Mouse (Mus musculus): ENCODE results near the gene Cacna2d3. TPM values are rescaled to one million over a fixed set of nuclear protein-coding genes. Genes with fewer than 3 reads are reported as not detected.

Cacna2d3 gene
- polyA plus RNA-seq, 1 experiment, result 4.6 TPM

DNA sequence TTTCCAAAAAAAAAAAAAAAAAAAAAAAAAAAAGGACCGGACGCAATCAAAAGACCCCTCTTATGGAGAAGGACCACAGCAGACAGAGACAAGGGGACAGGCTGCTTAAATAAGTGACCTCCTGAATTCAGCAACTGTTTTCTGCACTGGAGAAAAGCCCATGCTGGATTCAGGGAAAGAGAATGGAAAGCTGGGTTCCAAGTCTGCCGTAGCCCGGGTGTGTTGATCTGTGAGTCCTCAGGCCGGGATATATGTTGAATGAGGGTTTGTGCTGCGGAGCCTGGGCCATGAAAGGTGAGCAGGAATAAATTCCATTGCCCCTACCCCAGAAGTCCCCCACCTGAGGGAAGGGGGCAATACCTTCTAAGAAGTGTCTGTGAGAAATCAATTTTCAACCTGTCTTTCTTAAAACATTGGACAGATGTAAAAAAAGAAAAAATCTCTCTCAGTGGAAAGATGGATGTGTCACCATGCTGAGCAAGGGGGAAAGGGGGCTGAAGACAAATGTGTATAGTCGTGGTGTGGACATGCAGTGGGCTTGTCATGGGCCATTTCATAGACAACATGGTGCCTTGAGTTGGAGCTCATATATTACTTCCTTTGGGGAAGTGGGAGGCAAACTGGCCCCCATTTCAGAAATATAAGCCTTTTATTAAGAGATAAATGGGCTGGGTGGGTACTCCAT is 703.2 kb downstream of the Cacna2d3 start:
- Histone ChIP-seq H3K4me3 (ENCODE audit: control insufficient read depth, low read depth, low read length) (no peak overlapping the region), H3K36me3 (ENCODE audit: control insufficient read depth, insufficient read depth, low read length) (no peaks in the 10 kb centered on the region), H3K27ac (ENCODE audit: control insufficient read depth, insufficient read depth, low read depth, low read length) (no peak overlapping the region), H3K4me1 (ENCODE audit: control insufficient read depth, insufficient read depth, low read length) (no peaks in the 10 kb centered on the region), H3K27me3 (ENCODE audit: control insufficient read depth, insufficient read depth, low read length) (no peaks in the 10 kb centered on the region)
- TF ChIP-seq POLR2A (IDR thresholded peaks at IDR 0.05; ENCODE audit: control insufficient read depth, low read depth, low read length) (no peak), CTCF (IDR thresholded peaks at IDR 0.05; ENCODE audit: control insufficient read depth, insufficient read depth, insufficient replicate concordance, low read depth, low read length) (no peak)

- Histone ChIP-seq H3K4me1 (ENCODE audit: control insufficient read depth, insufficient read depth, low read length) (no peaks in the 10 kb centered on the region), H3K27ac (ENCODE audit: control insufficient read depth, insufficient read depth, low read depth, low read length) (no peak within 1 kb of the TSS), H3K4me3 (ENCODE audit: control insufficient read depth, low read depth, low read length) (no peak within 1 kb of the TSS), H3K36me3 (ENCODE audit: control insufficient read depth, insufficient read depth, low read length) (no peaks in the 10 kb centered on the region), H3K27me3 (ENCODE audit: control insufficient read depth, insufficient read depth, low read length) (no peaks in the 10 kb centered on the region)
- no peak for TF ChIP-seq CTCF (IDR thresholded peaks at IDR 0.05; ENCODE audit: control insufficient read depth, insufficient read depth, insufficient replicate concordance, low read depth, low read length)
- no peak for TF ChIP-seq POLR2A (IDR thresholded peaks at IDR 0.05; ENCODE audit: control insufficient read depth, low read depth, low read length)
Measured at GRCm38 (mm10) chr14:29017883-29018282, 703.8 kb downstream of the Cacna2d3 start, which contains the start of gene Lrtm1. TSS of gene Lrtm1 (plus strand) at chr14:29018208.

DNA sequence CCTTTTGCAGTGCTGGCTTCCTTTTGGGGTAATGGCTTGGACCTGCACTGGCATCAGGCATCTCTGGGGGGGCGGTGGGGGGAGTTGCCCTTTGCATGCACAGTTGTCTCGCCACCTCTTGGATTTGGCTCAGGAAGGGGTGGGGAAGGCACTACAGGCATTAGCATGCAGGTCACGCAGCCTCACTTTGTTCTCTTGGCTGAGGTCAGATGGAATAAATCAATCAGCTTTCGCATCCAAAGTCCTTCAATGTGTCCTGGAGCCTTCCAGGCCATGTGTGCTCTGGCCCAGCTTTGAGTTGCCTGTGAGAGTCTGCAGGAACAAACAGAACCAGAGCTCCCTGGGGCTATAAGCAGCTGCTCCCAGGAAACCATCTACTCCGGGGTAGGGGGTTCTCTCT is 705.8 kb downstream of the Cacna2d3 start:
- no peaks in the 10 kb centered on the region for H3K36me3 ChIP-seq (ENCODE audit: control insufficient read depth, insufficient read depth, low read length)
- TF ChIP-seq CTCF (IDR thresholded peaks at IDR 0.05; ENCODE audit: control insufficient read depth, insufficient read depth, insufficient replicate concordance, low read depth, low read length) (no peak), POLR2A (IDR thresholded peaks at IDR 0.05; ENCODE audit: control insufficient read depth, low read depth, low read length) (no peak)
- H3K27ac ChIP-seq (ENCODE audit: control insufficient read depth, insufficient read depth, low read depth, low read length), result no peak overlapping the region
- H3K27me3 ChIP-seq (ENCODE audit: control insufficient read depth, insufficient read depth, low read length), result no peaks in the 10 kb centered on the region
- no peaks in the 10 kb centered on the region for H3K4me1 ChIP-seq (ENCODE audit: control insufficient read depth, insufficient read depth, low read length)
- no peak overlapping the region for H3K4me3 ChIP-seq (ENCODE audit: control insufficient read depth, low read depth, low read length)

DNA sequence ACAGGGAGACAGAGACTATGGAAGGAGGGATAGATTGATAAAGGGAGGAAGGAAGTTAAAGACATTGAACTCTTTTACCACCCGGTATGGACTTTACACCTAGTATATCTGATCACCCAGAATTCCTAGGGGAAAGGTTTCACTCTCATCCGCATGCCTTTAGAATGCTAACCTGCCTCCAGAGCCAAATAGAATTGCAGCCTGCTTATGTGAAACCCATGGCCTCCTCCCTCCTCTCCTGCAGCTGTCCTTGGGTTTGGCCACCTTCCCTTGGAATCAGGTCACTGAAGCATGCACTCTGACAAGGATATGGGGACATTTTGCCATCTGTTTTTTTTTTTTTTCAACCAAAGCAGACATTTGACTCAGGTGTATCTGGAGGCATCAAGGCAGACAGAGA is 707.0 kb downstream of the Cacna2d3 start:
- Histone ChIP-seq H3K36me3 (ENCODE audit: control insufficient read depth, insufficient read depth, low read length) (no peaks in the 10 kb centered on the region), H3K27ac (ENCODE audit: control insufficient read depth, insufficient read depth, low read depth, low read length) (no peak overlapping the region), H3K27me3 (ENCODE audit: control insufficient read depth, insufficient read depth, low read length) (no peaks in the 10 kb centered on the region), H3K4me3 (ENCODE audit: control insufficient read depth, low read depth, low read length) (no peak overlapping the region), H3K4me1 (ENCODE audit: control insufficient read depth, insufficient read depth, low read length) (no peaks in the 10 kb centered on the region)
- TF ChIP-seq POLR2A (IDR thresholded peaks at IDR 0.05; ENCODE audit: control insufficient read depth, low read depth, low read length), result no peak
- no peak for TF ChIP-seq CTCF (IDR thresholded peaks at IDR 0.05; ENCODE audit: control insufficient read depth, insufficient read depth, insufficient replicate concordance, low read depth, low read length)

DNA sequence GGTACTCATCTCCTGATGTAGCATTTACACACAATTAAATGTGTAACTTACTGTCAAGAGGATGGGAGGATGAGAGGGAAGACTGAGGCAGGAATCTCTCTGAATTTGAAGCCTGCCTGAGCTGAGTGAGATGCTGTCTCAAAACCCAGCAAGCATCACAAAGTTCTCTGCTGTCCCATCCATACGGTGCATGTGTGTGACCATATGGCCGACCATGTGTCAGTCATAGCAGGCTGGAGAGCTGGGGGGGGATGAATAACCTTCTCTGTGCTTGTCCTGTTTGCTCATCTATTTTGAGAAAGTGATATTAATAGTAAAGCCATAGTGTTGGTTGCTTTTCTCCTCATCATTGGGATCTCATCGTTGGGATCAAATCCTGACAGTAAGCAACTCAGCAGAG is 708.5 kb downstream of the Cacna2d3 start:
- Histone ChIP-seq H3K36me3 (ENCODE audit: control insufficient read depth, insufficient read depth, low read length) (no peaks in the 10 kb centered on the region), H3K4me1 (ENCODE audit: control insufficient read depth, insufficient read depth, low read length) (no peaks in the 10 kb centered on the region), H3K4me3 (ENCODE audit: control insufficient read depth, low read depth, low read length) (no peak overlapping the region), H3K27me3 (ENCODE audit: control insufficient read depth, insufficient read depth, low read length) (no peaks in the 10 kb centered on the region), H3K27ac (ENCODE audit: control insufficient read depth, insufficient read depth, low read depth, low read length) (no peak overlapping the region)
- TF ChIP-seq CTCF (IDR thresholded peaks at IDR 0.05; ENCODE audit: control insufficient read depth, insufficient read depth, insufficient replicate concordance, low read depth, low read length) (no peak), POLR2A (IDR thresholded peaks at IDR 0.05; ENCODE audit: control insufficient read depth, low read depth, low read length) (no peak)

GRCm38 (mm10) chr14:29009644-29010043 is 712.0 kb downstream of the Cacna2d3 start:
- TF ChIP-seq CTCF (IDR thresholded peaks at IDR 0.05; ENCODE audit: control insufficient read depth, insufficient read depth, insufficient replicate concordance, low read depth, low read length), result no peak
- no peak for TF ChIP-seq POLR2A (IDR thresholded peaks at IDR 0.05; ENCODE audit: control insufficient read depth, low read depth, low read length)
- no peak overlapping the region for H3K27ac ChIP-seq (ENCODE audit: control insufficient read depth, insufficient read depth, low read depth, low read length)
- H3K4me1 ChIP-seq (ENCODE audit: control insufficient read depth, insufficient read depth, low read length), result no peaks in the 10 kb centered on the region
- H3K27me3 ChIP-seq (ENCODE audit: control insufficient read depth, insufficient read depth, low read length), result no peaks in the 10 kb centered on the region
- no peak overlapping the region for H3K4me3 ChIP-seq (ENCODE audit: control insufficient read depth, low read depth, low read length)
- no peaks in the 10 kb centered on the region for H3K36me3 ChIP-seq (ENCODE audit: control insufficient read depth, insufficient read depth, low read length)

DNA sequence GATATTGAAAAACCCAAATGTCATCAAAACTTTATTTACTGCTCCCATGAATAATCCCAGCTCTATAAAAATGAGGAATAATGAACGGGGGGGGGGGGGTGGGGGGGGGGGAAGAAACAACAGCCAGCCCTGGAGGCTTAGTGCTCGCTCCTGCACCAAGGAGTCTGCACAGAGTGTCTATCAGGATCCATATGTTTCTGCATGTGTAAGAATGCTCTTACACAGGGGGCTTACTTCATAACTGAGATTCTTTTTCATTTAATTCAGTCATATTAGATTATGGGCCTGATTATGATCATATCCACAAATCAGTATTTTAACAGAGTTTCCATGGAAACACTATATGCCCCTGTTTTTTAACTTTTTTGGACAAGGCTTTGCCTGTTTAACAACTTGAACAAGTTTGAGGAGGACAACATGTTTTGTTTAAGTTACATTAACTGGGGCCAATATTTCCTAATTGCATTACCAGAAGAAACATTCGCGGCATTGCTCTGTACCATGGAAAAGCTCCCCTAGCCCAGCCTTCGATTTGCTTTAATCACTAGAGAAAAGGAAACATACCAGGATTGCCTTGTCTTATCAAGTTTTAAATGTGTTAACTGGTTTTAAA is 716.3 kb downstream of the Cacna2d3 start:
- no peaks in the 10 kb centered on the region for H3K4me1 ChIP-seq (ENCODE audit: control insufficient read depth, insufficient read depth, low read length)
- H3K27me3 ChIP-seq (ENCODE audit: control insufficient read depth, insufficient read depth, low read length), result no peaks in the 10 kb centered on the region
- no peak overlapping the region for H3K27ac ChIP-seq (ENCODE audit: control insufficient read depth, insufficient read depth, low read depth, low read length)
- no peak overlapping the region for H3K4me3 ChIP-seq (ENCODE audit: control insufficient read depth, low read depth, low read length)
- no peak for TF ChIP-seq CTCF (IDR thresholded peaks at IDR 0.05; ENCODE audit: control insufficient read depth, insufficient read depth, insufficient replicate concordance, low read depth, low read length)
- H3K36me3 ChIP-seq (ENCODE audit: control insufficient read depth, insufficient read depth, low read length), result no peaks in the 10 kb centered on the region

All from testis, adult 2 months (tissue).